Mouse (Mus musculus) midbrain, postnatal 0 days (tissue): ENCODE data around the gene Gm10912. TPM values are rescaled to one million over a fixed set of nuclear protein-coding genes. Genes with fewer than 3 reads are reported as not detected.
"Not testable (repeated sequence)": the region's sequence is repeated elsewhere in the genome, so short reads cannot be mapped to it uniquely, and the experiment has no call there.

Experiments
- ATAC-seq: fragments of 200-750 bp; cut with Nextera tagmentation; 2 replicates; pipeline ENCODE4 v1.8.0; 2017; ENCODE audit warnings: moderate number of reproducible peaks, mild to moderate bottlenecking, moderate TSS enrichment, moderate library complexity; ENCODE audit not compliant: low FRiP score
- DNase-seq: peaks from one replicate; pipeline ENCODE4 v3.0.0-alpha.2; 2015; ENCODE audit warnings: low spot score
- H3K27ac ChIP-seq: fragments of 300-500 bp; sonication (generic); 2 replicates; pipeline ENCODE4 v1.5.1; 2014; ENCODE audit warnings: low read depth, mild to moderate bottlenecking, low read length, mixed read lengths
- H3K27me3 ChIP-seq: fragments of 300-500 bp; sonication (generic); 2 replicates; pipeline ENCODE4 v1.6.1; 2014; ENCODE audit warnings: low read length, control low read depth, mixed read lengths; ENCODE audit not compliant: insufficient read depth
- H3K36me3 ChIP-seq: fragments of 300-500 bp; sonication (generic); 2 replicates; pipeline ENCODE4 v1.6.1; 2014; ENCODE audit warnings: low read length, control low read depth, mixed read lengths; ENCODE audit not compliant: insufficient read depth
- H3K4me1 ChIP-seq: fragments of 300-500 bp; sonication (generic); 2 replicates; pipeline ENCODE4 v1.6.1; 2014; ENCODE audit warnings: mild to moderate bottlenecking, control low read depth, antibody characterized with exemption, low read length, mixed read lengths; ENCODE audit not compliant: insufficient read depth
- H3K4me2 ChIP-seq: fragments of 300-500 bp; sonication (generic); 2 replicates; pipeline ENCODE4 v1.6.1; 2014; ENCODE audit warnings: low read depth, mild to moderate bottlenecking, low read length, mixed read lengths; ENCODE audit not compliant: poor library complexity, severe bottlenecking
- H3K4me3 ChIP-seq: fragments of 300-500 bp; sonication (generic); 2 replicates; pipeline ENCODE4 v1.5.1; 2014; ENCODE audit warnings: low read depth, mild to moderate bottlenecking, low read length, moderate library complexity
- H3K9ac ChIP-seq: fragments of 300-500 bp; sonication (generic); replicated peaks from 2 replicates; pipeline ENCODE4 v1.6.1; 2014; ENCODE audit warnings: mild to moderate bottlenecking, low read length, moderate library complexity, mixed read lengths; ENCODE audit not compliant: poor library complexity, severe bottlenecking
- H3K9me3 ChIP-seq: fragments of 300-500 bp; sonication (generic); 2 replicates; pipeline ENCODE4 v1.6.1; 2016; ENCODE audit warnings: low read length, control low read depth
- CTCF ChIP-seq: IDR thresholded peaks from 2 replicates; pipeline ENCODE4 v1.5.1; 2016; ENCODE audit warnings: antibody characterized with exemption, mild to moderate bottlenecking
- WGBS: fragments of 180-500 bp; shearing (Covaris S2); extraction: QIAGEN DNeasy Blood & Tissue Kit; methylation state at CpG from one replicate; pipeline ENCODE4 v1.1.7; 2014; 5-methylcytosine and 5-hydroxymethylcytosine counted together
- polyA plus RNA-seq: library from polyadenylated mRNA; unstranded; fragments of >200 nt; fragmentation: Nextera tagmentation; extraction: Ambion mirVana; gene quantifications from 2 replicates; pipeline ENCODE4 v1.2.1, GENCODE M21; 2015
- total RNA-seq: library from RNA; depleted of rRNA; stranded (reverse); fragments of >200 nt; gene quantifications from 2 replicates; pipeline ENCODE4 v1.2.3, GENCODE M21; 2014

The Gm10912 gene
- total and polyA plus RNA-seq, 2 experiments from 2014 or later = not detected

GRCm38 (mm10) chr2:104098529-104099230 is 33.1 kb downstream of the Gm10912 start:
- Histone ChIP-seq H3K9ac (no peak overlapping the region), H3K4me1 (no peaks in the 10 kb centered on the region), H3K4me2 (no peak overlapping the region), H3K27ac (no peak overlapping the region), H3K36me3 (no peaks in the 10 kb centered on the region), H3K4me3 (no peak overlapping the region), H3K27me3 (no peaks in the 10 kb centered on the region), H3K9me3 (no peaks in the 10 kb centered on the region)
- no peak for DNase-seq
- 50% methylated on average over 3 of the region's 3 CpGs for WGBS
- no peak for TF ChIP-seq CTCF
- ATAC-seq = no peak

GRCm38 (mm10) chr2:104099231-104099585 is 33.6 kb downstream of the Gm10912 start:
- no peak overlapping the region for H3K4me3 ChIP-seq
- H3K4me1 ChIP-seq = no peaks in the 10 kb centered on the region
- no peaks in the 10 kb centered on the region for H3K27me3 ChIP-seq
- WGBS = 96% methylated on average over 2 of the region's 2 CpGs
- DNase-seq = no peak
- ATAC-seq = no peak
- H3K27ac ChIP-seq = no peak overlapping the region
- H3K9ac ChIP-seq = no peak overlapping the region
- no peaks in the 10 kb centered on the region for H3K9me3 ChIP-seq
- H3K36me3 ChIP-seq = no peaks in the 10 kb centered on the region
- no peak overlapping the region for H3K4me2 ChIP-seq
- no peak for TF ChIP-seq CTCF

- Histone ChIP-seq H3K4me1 (no peaks in the 10 kb centered on the region), H3K4me2 (no peak overlapping the region), H3K36me3 (no peaks in the 10 kb centered on the region), H3K4me3 (no peak overlapping the region), H3K9me3 (no peaks in the 10 kb centered on the region), H3K27me3 (no peaks in the 10 kb centered on the region), H3K27ac (no peak overlapping the region), H3K9ac (no peak overlapping the region)
- WGBS = 11% methylated on average over 1 of the region's 1 CpGs
- TF ChIP-seq CTCF = no peak
- no peak for DNase-seq
- ATAC-seq = no peak
These were observed 34.3 kb downstream of the Gm10912 start for GRCm38 (mm10) chr2:104099946-104100345.

- H3K4me3 ChIP-seq = no peak overlapping the region
- H3K27ac ChIP-seq = no peak overlapping the region
- H3K4me1 ChIP-seq = no peaks in the 10 kb centered on the region
- H3K27me3 ChIP-seq = no peaks in the 10 kb centered on the region
- no peak for ATAC-seq
- no peak for TF ChIP-seq CTCF
- WGBS = 86% methylated on average over 6 of the region's 6 CpGs
- no peak overlapping the region for H3K9ac ChIP-seq
- DNase-seq = no peak
- H3K36me3 ChIP-seq = no peaks in the 10 kb centered on the region
- H3K9me3 ChIP-seq = no peaks in the 10 kb centered on the region
- H3K4me2 ChIP-seq = no peak overlapping the region
These were observed 39.2 kb downstream of the Gm10912 start for GRCm38 (mm10) chr2:104104800-104105199.

- H3K27me3 ChIP-seq, ATAC-seq, H3K9me3 ChIP-seq, H3K36me3 ChIP-seq, DNase-seq, H3K4me1 ChIP-seq, H3K4me2 ChIP-seq, H3K4me3 ChIP-seq, H3K27ac ChIP-seq, H3K9ac ChIP-seq: not testable (repeated sequence)
- WGBS = 88% methylated on average over 2 of the region's 2 CpGs
These were observed 43.4 kb downstream of the Gm10912 start for GRCm38 (mm10) chr2:104109021-104109420.

- DNase-seq (no peak), ATAC-seq (no peak)
- Histone ChIP-seq H3K36me3 (no peaks in the 10 kb centered on the region), H3K9ac (no peak overlapping the region), H3K4me1 (no peaks in the 10 kb centered on the region), H3K4me2 (no peak overlapping the region), H3K27me3 (no peaks in the 10 kb centered on the region), H3K9me3 (no peaks in the 10 kb centered on the region), H3K4me3 (no peak overlapping the region), H3K27ac (no peak overlapping the region)
- WGBS = 82% methylated on average over 2 of the region's 2 CpGs
- TF ChIP-seq CTCF = no peak
These were observed 43.9 kb downstream of the Gm10912 start for GRCm38 (mm10) chr2:104109528-104109927.
